Mouse (Mus musculus) lung, embryonic 14.5 days (tissue): ENCODE data around the gene 2010111I01Rik. TPM values are rescaled to one million over a fixed set of nuclear protein-coding genes. Genes with fewer than 3 reads are reported as not detected.

Experiments
- ATAC-seq: fragments of 200-750 bp; cut with Nextera tagmentation; 2 replicates; pipeline ENCODE4 v1.8.0; 2017; ENCODE audit warnings: mild to moderate bottlenecking, moderate TSS enrichment, moderate library complexity; ENCODE audit not compliant: insufficient read depth
- DNase-seq: peaks from one replicate; pipeline ENCODE4 v3.0.0-alpha.2; 2015
- H3K27ac ChIP-seq: fragments of 300-500 bp; sonication (generic); 2 replicates; pipeline ENCODE4 v1.5.1; 2014; ENCODE audit warnings: low read depth, mild to moderate bottlenecking, moderate library complexity
- H3K27me3 ChIP-seq: fragments of 300-500 bp; sonication (generic); 2 replicates; pipeline ENCODE4 v1.6.1; 2014; ENCODE audit warnings: low read length, control low read depth; ENCODE audit not compliant: insufficient read depth
- H3K36me3 ChIP-seq: fragments of 300-500 bp; sonication (generic); 2 replicates; pipeline ENCODE4 v1.6.1; 2014; ENCODE audit warnings: control low read depth; ENCODE audit not compliant: insufficient read depth
- H3K4me1 ChIP-seq: fragments of 300-500 bp; sonication (generic); 2 replicates; pipeline ENCODE4 v1.6.1; 2014; ENCODE audit warnings: antibody characterized with exemption, control low read depth; ENCODE audit not compliant: insufficient read depth
- H3K4me2 ChIP-seq: fragments of 300-500 bp; sonication (generic); 2 replicates; pipeline ENCODE4 v1.6.1; 2014; ENCODE audit warnings: mild to moderate bottlenecking
- H3K4me3 ChIP-seq: fragments of 300-500 bp; sonication (generic); 2 replicates; pipeline ENCODE4 v1.5.1; 2014; ENCODE audit warnings: low read depth, low read length
- H3K9ac ChIP-seq: fragments of 300-500 bp; sonication (generic); 2 replicates; pipeline ENCODE4 v1.6.1; 2014
- H3K9me3 ChIP-seq: fragments of 300-500 bp; sonication (generic); 2 replicates; pipeline ENCODE4 v1.6.1; 2016; ENCODE audit warnings: low read depth, low read length, control low read depth
- CTCF ChIP-seq: IDR thresholded peaks from 2 replicates; pipeline ENCODE4 v1.5.1; 2016; ENCODE audit warnings: antibody characterized with exemption, low read depth
- WGBS: fragments of 180-500 bp; shearing (Covaris S2); extraction: QIAGEN DNeasy Blood & Tissue Kit; methylation state at CpG from one replicate; pipeline ENCODE4 v1.1.7; 2014; 5-methylcytosine and 5-hydroxymethylcytosine counted together
- microRNA counts: library from miRNA; unstranded; fragments of <30 nt; microRNA quantifications from one replicate; lab custom pipeline; 2016
- microRNA-seq: library from miRNA; unstranded; fragments of <30 nt; microRNA quantifications from one replicate; pipeline ENCODE4, GENCODE M21; 2016; ENCODE audit warnings: borderline number of aligned reads
- polyA plus RNA-seq: library from polyadenylated mRNA; unstranded; fragments of >200 nt; fragmentation: Nextera tagmentation; extraction: Ambion mirVana; gene quantifications from 2 replicates; pipeline ENCODE4 v1.2.1, GENCODE M21; 2014

Gene 2010111I01Rik
- polyA plus RNA-seq, 1 experiment from 2014 or later, result 156 TPM

GRCm38 (mm10) chr13:63373460-63374166 is 408.9 kb downstream of the 2010111I01Rik start:
- Histone ChIP-seq H3K9ac (no peak overlapping the region), H3K4me2 (no peak overlapping the region), H3K9me3 (no peaks in the 10 kb centered on the region), H3K27me3 (no peaks in the 10 kb centered on the region), H3K4me3 (no peak overlapping the region), H3K36me3 (no peaks in the 10 kb centered on the region), H3K27ac (no peak overlapping the region), H3K4me1 (no peaks in the 10 kb centered on the region)
- no peak for TF ChIP-seq CTCF
- 76% methylated on average over 7 of the region's 7 CpGs for WGBS
- DNase-seq (no peak), ATAC-seq (no peak)

MicroRNAs encoded within 50 kb of the gene (microRNA counts, 519-probe panel; counts per million panel counts)
- 4,136 counts per million, percentile 85 among the panel's probes with 10 or more counts for microRNA mmu-miR-23b (lab: Ali Mortazavi, UCI)
- 3,526 counts per million, percentile 73 among the panel's probes with 10 or more counts for microRNA mmu-miR-24 (lab: Ali Mortazavi, UCI)
- 3,283 counts per million, percentile 64 among the panel's probes with 10 or more counts for microRNA mmu-miR-27b (lab: Ali Mortazavi, UCI)

Small RNA genes within 50 kb of the gene (microRNA-seq; reads per million reads assigned to microRNA genes)
- gene Mir23b, result 36,405 reads per million, percentile 98 among the genes with 10 or more reads in this experiment
- not detected for gene Mir24-1
- gene Mir27b, result 4,366 reads per million, percentile 87 among the genes with 10 or more reads in this experiment
- not detected for gene Mir3074-1

Other genes with a start within 250 kb of the 2010111I01Rik start
- gene Platr25, start 204.2 kb upstream of the 2010111I01Rik start, polyA plus RNA-seq, result 34.8 and 35.5 TPM in 2 replicates
- 12.8 and 13.4 TPM in 2 replicates for gene Gm5141, start 179.1 kb upstream of the 2010111I01Rik start, polyA plus RNA-seq
- not detected in 2 replicates for gene Fbp2, start 106.5 kb upstream of the 2010111I01Rik start, polyA plus RNA-seq
- gene Fbp1, start 76.6 kb upstream of the 2010111I01Rik start, polyA plus RNA-seq, result 0.97 and 1.1 TPM in 2 replicates